Mouse (Mus musculus): ENCODE results near the gene Nek3. TPM values are rescaled to one million over a fixed set of nuclear protein-coding genes. Genes with fewer than 3 reads are reported as not detected.
A peak's percentile ranks its signal among the peaks of the same experiment; 100 is the strongest.
"Not testable (repeated sequence)": the region's sequence is repeated elsewhere in the genome, so short reads cannot be mapped to it uniquely, and the experiment has no call there.

Nek3 gene
- polyA plus RNA-seq, 1 experiment from 2014 or later = 5.9 TPM

GRCm38 (mm10) chr8:22143764-22144491, 22.3 kb downstream of the Nek3 start:
- WGBS = 57% methylated on average over 1 of the region's 1 CpGs
- no peaks in the 10 kb centered on the region for H3K4me1 ChIP-seq (ENCODE audit: insufficient read depth)
- H3K4me2 ChIP-seq = no peak overlapping the region
- TF ChIP-seq CTCF (IDR thresholded peaks at IDR 0.05; ENCODE audit: low read depth) = no peak
- H3K9me3 ChIP-seq (ENCODE audit: low read depth, low read length) = no peaks in the 10 kb centered on the region
- no peak for DNase-seq
- no peak overlapping the region for H3K4me3 ChIP-seq (ENCODE audit: low read depth, low read length)
- H3K36me3 ChIP-seq (ENCODE audit: insufficient read depth) = peaks cover 17% of the 10 kb centered on the region; the same call in 1 of the 2 replicates
- peak; percentile 31; the same call in 1 of the 2 replicates for ATAC-seq (ENCODE audit: insufficient read depth)
- no peaks in the 10 kb centered on the region for H3K27me3 ChIP-seq (ENCODE audit: insufficient read depth, low read length)
- no peak overlapping the region for H3K9ac ChIP-seq
- no peak overlapping the region for H3K27ac ChIP-seq (ENCODE audit: low read depth)

DNA sequence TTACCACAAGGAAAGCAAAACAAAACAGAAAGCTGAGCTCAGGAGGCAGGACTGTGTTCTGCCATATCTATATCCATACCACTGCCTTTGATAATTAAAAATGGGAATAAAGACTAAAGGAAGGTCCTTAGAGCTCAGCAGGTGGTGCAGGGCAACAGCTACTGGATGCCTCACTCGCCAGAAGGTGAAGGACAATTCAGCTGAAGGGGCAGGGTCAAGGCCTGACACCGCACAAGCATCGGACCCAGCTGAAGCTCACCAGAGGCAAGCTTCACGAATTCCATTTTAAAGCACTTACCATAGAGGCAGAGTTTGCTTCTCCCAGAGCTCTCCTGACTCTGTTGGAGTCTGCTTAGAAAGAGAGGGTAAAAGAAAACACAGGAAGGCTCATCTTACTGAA, 23.6 kb downstream of the Nek3 start:
- 81% methylated on average over 4 of the region's 4 CpGs for WGBS
- ATAC-seq (ENCODE audit: insufficient read depth) = no peak
- Histone ChIP-seq H3K9me3 (ENCODE audit: low read depth, low read length) (no peaks in the 10 kb centered on the region), H3K4me2 (no peak overlapping the region), H3K27me3 (ENCODE audit: insufficient read depth, low read length) (no peaks in the 10 kb centered on the region), H3K4me1 (ENCODE audit: insufficient read depth) (no peaks in the 10 kb centered on the region), H3K9ac (no peak overlapping the region), H3K27ac (ENCODE audit: low read depth) (no peak overlapping the region), H3K36me3 (ENCODE audit: insufficient read depth) (0 out of 2 replicates have a peak, but pooled peaks cover 14% of the 10 kb centered on the region), H3K4me3 (ENCODE audit: low read depth, low read length) (no peak overlapping the region)
- no peak for DNase-seq
- TF ChIP-seq CTCF (IDR thresholded peaks at IDR 0.05; ENCODE audit: low read depth) = no peak

- ATAC-seq (ENCODE audit: insufficient read depth) (no peak), DNase-seq (no peak)
- H3K4me2 ChIP-seq = no peak overlapping the region
- no peak overlapping the region for H3K9ac ChIP-seq
- 0 out of 2 replicates have a peak, but pooled peaks cover 14% of the 10 kb centered on the region for H3K36me3 ChIP-seq (ENCODE audit: insufficient read depth)
- TF ChIP-seq CTCF (IDR thresholded peaks at IDR 0.05; ENCODE audit: low read depth) = no peak
- no peaks in the 10 kb centered on the region for H3K27me3 ChIP-seq (ENCODE audit: insufficient read depth, low read length)
- H3K9me3 ChIP-seq (ENCODE audit: low read depth, low read length) = no peaks in the 10 kb centered on the region
- no peak overlapping the region for H3K4me3 ChIP-seq (ENCODE audit: low read depth, low read length)
- no peak overlapping the region for H3K27ac ChIP-seq (ENCODE audit: low read depth)
- 86% methylated on average over 4 of the region's 4 CpGs for WGBS
- no peaks in the 10 kb centered on the region for H3K4me1 ChIP-seq (ENCODE audit: insufficient read depth)
Observed at GRCm38 (mm10) chr8:22141836-22142385, 24.3 kb downstream of the Nek3 start.

GRCm38 (mm10) chr8:22136462-22136861, 29.8 kb downstream of the Nek3 start:
- H3K4me1 ChIP-seq (ENCODE audit: insufficient read depth); DNase-seq; H3K36me3 ChIP-seq (ENCODE audit: insufficient read depth); H3K4me2 ChIP-seq; H3K27me3 ChIP-seq (ENCODE audit: insufficient read depth, low read length); H3K4me3 ChIP-seq (ENCODE audit: low read depth, low read length); H3K27ac ChIP-seq (ENCODE audit: low read depth); ATAC-seq (ENCODE audit: insufficient read depth); H3K9ac ChIP-seq; H3K9me3 ChIP-seq (ENCODE audit: low read depth, low read length): not testable (repeated sequence)
- 78% methylated on average over 9 of the region's 9 CpGs for WGBS

- Histone ChIP-seq H3K4me3 (ENCODE audit: low read depth, low read length) (no peak overlapping the region), H3K36me3 (ENCODE audit: insufficient read depth) (peaks cover 16% of the 10 kb centered on the region), H3K9ac (no peak overlapping the region), H3K27ac (ENCODE audit: low read depth) (no peak overlapping the region), H3K9me3 (ENCODE audit: low read depth, low read length) (no peaks in the 10 kb centered on the region), H3K4me1 (ENCODE audit: insufficient read depth) (no peaks in the 10 kb centered on the region), H3K4me2 (no peak overlapping the region), H3K27me3 (ENCODE audit: insufficient read depth, low read length) (no peaks in the 10 kb centered on the region)
- DNase-seq (no peak), ATAC-seq (ENCODE audit: insufficient read depth) (no peak)
- WGBS = 69% methylated on average over 5 of the region's 5 CpGs
- no peak for TF ChIP-seq CTCF (IDR thresholded peaks at IDR 0.05; ENCODE audit: low read depth)
Observed at GRCm38 (mm10) chr8:22134750-22135135, 31.5 kb downstream of the Nek3 start.

GRCm38 (mm10) chr8:22134078-22134749, 32.0 kb downstream of the Nek3 start:
- ATAC-seq (ENCODE audit: insufficient read depth) (no peak; the same call in 1 of the 2 replicates), DNase-seq (no peak)
- Histone ChIP-seq H3K4me3 (ENCODE audit: low read depth, low read length) (no peak overlapping the region), H3K9me3 (ENCODE audit: low read depth, low read length) (no peaks in the 10 kb centered on the region), H3K27ac (ENCODE audit: low read depth) (no peak overlapping the region), H3K4me1 (ENCODE audit: insufficient read depth) (no peaks in the 10 kb centered on the region), H3K4me2 (no peak overlapping the region), H3K27me3 (ENCODE audit: insufficient read depth, low read length) (no peaks in the 10 kb centered on the region), H3K36me3 (ENCODE audit: insufficient read depth) (peaks cover 18% of the 10 kb centered on the region), H3K9ac (no peak overlapping the region)
- TF ChIP-seq CTCF (IDR thresholded peaks at IDR 0.05; ENCODE audit: low read depth) = no peak
- 86% methylated on average over 7 of the region's 7 CpGs for WGBS

DNA sequence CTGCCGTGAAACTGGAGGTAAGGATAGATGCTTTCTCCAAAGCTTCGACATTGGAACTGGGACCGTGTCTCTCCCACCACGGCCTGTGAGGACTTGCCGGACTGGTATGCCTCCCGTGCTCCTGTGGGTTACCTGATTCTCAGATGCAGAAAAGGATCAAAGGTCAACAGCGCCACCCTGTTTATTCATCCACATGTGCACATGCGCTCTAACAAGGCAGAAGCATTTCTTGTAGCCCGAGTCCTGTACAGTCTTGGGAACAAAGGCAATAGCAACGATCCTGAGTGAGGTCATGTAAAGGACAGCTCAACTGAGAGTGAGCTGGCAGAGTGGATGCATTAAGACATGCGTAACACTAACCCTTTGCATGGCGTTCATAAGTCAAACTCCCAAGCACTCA, 34.2 kb downstream of the Nek3 start:
- Histone ChIP-seq H3K9ac (no peak overlapping the region), H3K36me3 (ENCODE audit: insufficient read depth) (peaks cover 32% of the 10 kb centered on the region), H3K4me3 (ENCODE audit: low read depth, low read length) (no peak overlapping the region), H3K27me3 (ENCODE audit: insufficient read depth, low read length) (no peaks in the 10 kb centered on the region), H3K27ac (ENCODE audit: low read depth) (no peak overlapping the region), H3K4me2 (no peak overlapping the region), H3K9me3 (ENCODE audit: low read depth, low read length) (no peaks in the 10 kb centered on the region), H3K4me1 (ENCODE audit: insufficient read depth) (no peaks in the 10 kb centered on the region)
- no peak for DNase-seq
- no peak for TF ChIP-seq CTCF (IDR thresholded peaks at IDR 0.05; ENCODE audit: low read depth)
- 65% methylated on average over 12 of the region's 12 CpGs for WGBS
- peak; percentile 73; the same call in 1 of the 2 replicates for ATAC-seq (ENCODE audit: insufficient read depth)

All from lung, embryonic 14.5 days (tissue).